Mouse (Mus musculus): ENCODE results near the gene B4galt1. TPM values are rescaled to one million over a fixed set of nuclear protein-coding genes. Genes with fewer than 3 reads are reported as not detected.

Gene B4galt1
- total and polyA plus RNA-seq, 3 experiments, result 53.0 to 197 (median 67.7) TPM

- DNase-seq, result no peak
Measured at GRCm38 (mm10) chr4:40872129-40872528, 18.3 kb upstream of the B4galt1 start.

GRCm38 (mm10) chr4:40870206-40870605 is 16.4 kb upstream of the B4galt1 start:
- no peak for DNase-seq

GRCm38 (mm10) chr4:40868554-40869232 is 14.9 kb upstream of the B4galt1 start:
- peak; percentile 90 for DNase-seq

- no peak for DNase-seq
Measured at GRCm38 (mm10) chr4:40864361-40864760, 10.6 kb upstream of the B4galt1 start.

- no peak for DNase-seq
Measured at GRCm38 (mm10) chr4:40863340-40863739, 9.5 kb upstream of the B4galt1 start.

- DNase-seq, result no peak
Measured at GRCm38 (mm10) chr4:40861131-40861530, 7.3 kb upstream of the B4galt1 start.

- DNase-seq, result no peak
Measured at GRCm38 (mm10) chr4:40857824-40858346, 4.1 kb upstream of the B4galt1 start.

GRCm38 (mm10) chr4:40856571-40856970 is 2.8 kb upstream of the B4galt1 start:
- no peak for DNase-seq

- DNase-seq, result no peak
Measured at GRCm38 (mm10) chr4:40854387-40854933, 655 bp upstream of the B4galt1 start.

- no peak for DNase-seq
Measured at GRCm38 (mm10) chr4:40852861-40853564, 792 bp downstream of the B4galt1 start.

GRCm38 (mm10) chr4:40852249-40852781 is 1.5 kb downstream of the B4galt1 start:
- peak; percentile 66 for DNase-seq

GRCm38 (mm10) chr4:40851763-40852248 is 2.0 kb downstream of the B4galt1 start:
- no peak for DNase-seq

GRCm38 (mm10) chr4:40851031-40851762 is 2.6 kb downstream of the B4galt1 start:
- DNase-seq, result peak; percentile 35

- peak; percentile 84 for DNase-seq
Measured at GRCm38 (mm10) chr4:40850582-40850981, 3.2 kb downstream of the B4galt1 start.

GRCm38 (mm10) chr4:40849518-40849917 is 4.3 kb downstream of the B4galt1 start:
- no peak for DNase-seq

GRCm38 (mm10) chr4:40848246-40848645 is 5.6 kb downstream of the B4galt1 start:
- DNase-seq, result no peak

- peak; percentile 51 for DNase-seq
Measured at GRCm38 (mm10) chr4:40847160-40847559, 6.6 kb downstream of the B4galt1 start.

GRCm38 (mm10) chr4:40846143-40846931 is 7.5 kb downstream of the B4galt1 start:
- peak; percentile 66 for DNase-seq

- DNase-seq, result peak; percentile 77
Measured at GRCm38 (mm10) chr4:40844811-40845751, 8.7 kb downstream of the B4galt1 start.

GRCm38 (mm10) chr4:40844251-40844721 is 9.5 kb downstream of the B4galt1 start:
- DNase-seq, result peak; percentile 63

All from adrenal gland, adult 2 months (tissue).